In genomic region chr15:25227496-25227895, GRCm38 (mm10) we compare ENCODE assay signal across 20 mouse cellular contexts.
A peak's percentile ranks its signal among the peaks of the same experiment; 100 is the strongest.
DNase-seq lines count a peak whose midpoint lies in the region; ATAC-seq and TF ChIP-seq lines count a peak whose summit lies in the region.
"Had no signal": no experiment of that assay in that cellular context is flagged by ENCODE, and none has a peak within 500 bp of the region (broad histone marks: within the 10 kb centered on the region; RNA-seq: fewer than 3 reads in every experiment).

No protein-coding gene starts in this region.

- H3K27me3 ChIP-seq in kidney, postnatal 0 days (ENCODE audit: insufficient read depth, low read length): no peaks in the 10 kb centered on the region
- H3K27me3 ChIP-seq in kidney, embryonic 14.5 days (ENCODE audit: control insufficient read depth, insufficient read depth, low read length): no peaks in the 10 kb centered on the region
- H3K27me3 ChIP-seq: intestine, embryonic 15.5 days; lung, embryonic 15.5 days; neural tube, embryonic 13.5 days had no signal

- H3K36me3 ChIP-seq in kidney, postnatal 0 days (ENCODE audit: insufficient read depth, low read length): no peaks in the 10 kb centered on the region
- H3K36me3 ChIP-seq in kidney, embryonic 14.5 days (ENCODE audit: control insufficient read depth, insufficient read depth, low read length): no peaks in the 10 kb centered on the region
- H3K36me3 ChIP-seq: hindbrain, embryonic 10.5 days; intestine, embryonic 15.5 days; lung, embryonic 15.5 days; neural tube, embryonic 13.5 days had no signal

- no peak overlapping the region for H3K4me2 ChIP-seq in kidney, postnatal 0 days (ENCODE audit: low read length)
- H3K4me2 ChIP-seq in kidney, embryonic 14.5 days (replicated peaks; ENCODE audit: low read depth, low read length): no peak overlapping the region
- H3K4me2 ChIP-seq: intestine, embryonic 15.5 days; liver, embryonic 11.5 days; lung, embryonic 15.5 days; neural tube, embryonic 13.5 days had no signal

- no peak overlapping the region for H3K9ac ChIP-seq in kidney, postnatal 0 days (ENCODE audit: low read depth, low read length)
- H3K9ac ChIP-seq in kidney, embryonic 14.5 days (ENCODE audit: low read depth, low read length): no peak overlapping the region
- H3K9ac ChIP-seq: forebrain, postnatal 0 days; intestine, embryonic 15.5 days; lung, embryonic 15.5 days; neural tube, embryonic 13.5 days had no signal

- H3K4me1 ChIP-seq in kidney, postnatal 0 days (replicated peaks; ENCODE audit: insufficient read depth, low read length): no peaks in the 10 kb centered on the region
- H3K4me1 ChIP-seq in kidney, embryonic 14.5 days (ENCODE audit: control insufficient read depth, insufficient read depth, low read length): no peaks in the 10 kb centered on the region
- H3K4me1 ChIP-seq: intestine, embryonic 15.5 days; neural tube, embryonic 13.5 days had no signal

- no peak overlapping the region for H3K27ac ChIP-seq in kidney, postnatal 0 days
- H3K27ac ChIP-seq in kidney, embryonic 14.5 days (ENCODE audit: low read depth, low read length): no peak overlapping the region
- H3K27ac ChIP-seq: gastrocnemius, adult 2 months; hindbrain, embryonic 10.5 days; intestine, embryonic 15.5 days; lung, embryonic 15.5 days; neural tube, embryonic 13.5 days had no signal

- TF ChIP-seq CTCF in kidney, postnatal 0 days (IDR thresholded peaks at IDR 0.05; ENCODE audit: low read depth): no peak

- peak; percentile 17 for DNase-seq in kidney, postnatal 0 days (ENCODE audit: low spot score)
- DNase-seq in thymus, postnatal 0 days (ENCODE audit: low spot score): peak; percentile 14
- DNase-seq in thymus, adult 18-20 months: no peak
- peak; percentile 2 for DNase-seq in induced T-regulatory cell, adult 2 months (ENCODE audit: low read depth)
- peak; percentile 22 for DNase-seq in thymus, postnatal 4 days
- DNase-seq in layer of hippocampus, adult 8-10 months (ENCODE audit: low spot score in 2 of 2): no peak
- DNase-seq in frontal cortex, postnatal 25 days (ENCODE audit: low spot score in 2 of 2): no peak
- DNase-seq: adrenal gland, adult 2 months; B cell, adult 2 months; cerebellum, adult 11 months; forebrain, postnatal 0 days; gastrocnemius, adult 2 months; heart, adult 18-20 months; kidney, postnatal 4 days had no signal

- ATAC-seq in kidney, postnatal 0 days (replicated peaks; ENCODE audit: low FRiP score, low read depth): no peak
- ATAC-seq in kidney, embryonic 14.5 days (ENCODE audit: low FRiP score, low TSS enrichment): no peak
- ATAC-seq: forebrain, postnatal 0 days; intestine, embryonic 15.5 days had no signal

- H3K9me3 ChIP-seq in kidney, postnatal 0 days (replicated peaks; ENCODE audit: low read length): no peaks in the 10 kb centered on the region
- H3K9me3 ChIP-seq in kidney, embryonic 14.5 days (ENCODE audit: control insufficient read depth, low read length): no peaks in the 10 kb centered on the region
- H3K9me3 ChIP-seq: hindbrain, embryonic 10.5 days; intestine, embryonic 15.5 days; lung, embryonic 15.5 days; neural tube, embryonic 13.5 days had no signal

- no peak overlapping the region for H3K4me3 ChIP-seq in kidney, postnatal 0 days (replicated peaks; ENCODE audit: low read depth, low read length)
- H3K4me3 ChIP-seq in kidney, embryonic 14.5 days (ENCODE audit: low read length): no peak overlapping the region
- H3K4me3 ChIP-seq: gastrocnemius, adult 2 months; hindbrain, embryonic 10.5 days; intestine, embryonic 15.5 days; lung, embryonic 15.5 days; neural tube, embryonic 13.5 days had no signal

- WGBS in kidney, postnatal 0 days: 42% methylated on average over 7 of the region's 7 CpGs
- 46% methylated on average over 7 of the region's 7 CpGs for WGBS in kidney, embryonic 14.5 days

Comparison
In these comparisons a context has a peak if more than half of its experiments do, and no peak if none do; other contexts are left out.
1. DNase-seq: peak in kidney, postnatal 0 days (single experiment), thymus, postnatal 0 days (single experiment), induced T-regulatory cell, adult 2 months (single experiment) and thymus, postnatal 4 days (single experiment); none in thymus, adult 18-20 months (0 of 2), layer of hippocampus, adult 8-10 months (0 of 2) and frontal cortex, postnatal 25 days (0 of 2).